Mouse (Mus musculus): ENCODE results near the gene Emx1.

Emx1 gene

DNA sequence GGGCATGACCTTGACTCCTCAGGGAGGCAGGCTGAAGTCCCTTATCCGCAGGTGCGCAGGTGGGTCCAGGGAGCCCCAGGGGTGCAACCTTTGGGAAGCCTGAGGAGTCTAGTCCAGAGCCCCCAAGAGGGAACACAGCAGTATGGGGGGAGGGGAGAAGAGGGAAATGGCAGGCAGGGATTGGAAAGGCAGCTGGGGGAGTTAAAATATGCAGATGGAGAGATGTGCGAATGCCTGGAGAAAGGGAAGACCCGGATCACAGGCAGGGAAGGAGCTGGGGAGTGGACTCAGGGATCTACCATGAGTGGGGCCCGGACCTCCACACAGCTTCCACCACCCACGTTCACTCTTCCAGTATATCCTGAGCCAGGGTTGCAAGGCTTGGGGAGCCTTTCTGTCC, 44.2 kb downstream of the Emx1 start:
- DNase-seq (ENCODE audit: low spot score), result no peak

DNA sequence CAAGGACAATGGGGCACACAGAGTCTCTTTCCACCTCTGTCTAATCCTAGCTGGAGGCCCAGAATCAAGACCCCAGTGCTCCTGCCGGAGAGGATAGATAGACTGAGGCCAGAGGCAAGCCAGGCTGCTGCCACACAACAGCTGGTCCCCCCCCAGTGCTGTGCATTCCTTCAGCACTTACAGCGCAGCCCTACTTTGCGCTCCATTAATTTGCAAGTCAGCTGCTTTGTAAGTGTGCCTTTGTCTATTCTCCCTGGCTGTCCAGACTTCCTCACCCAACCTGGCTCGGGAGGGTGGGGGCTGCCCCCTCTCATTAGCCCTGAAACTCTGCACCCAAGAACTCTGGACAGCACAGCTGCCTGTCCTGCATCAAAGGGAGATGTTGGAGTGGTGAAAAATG, 44.8 kb downstream of the Emx1 start:
- DNase-seq (ENCODE audit: low spot score), result no peak

DNA sequence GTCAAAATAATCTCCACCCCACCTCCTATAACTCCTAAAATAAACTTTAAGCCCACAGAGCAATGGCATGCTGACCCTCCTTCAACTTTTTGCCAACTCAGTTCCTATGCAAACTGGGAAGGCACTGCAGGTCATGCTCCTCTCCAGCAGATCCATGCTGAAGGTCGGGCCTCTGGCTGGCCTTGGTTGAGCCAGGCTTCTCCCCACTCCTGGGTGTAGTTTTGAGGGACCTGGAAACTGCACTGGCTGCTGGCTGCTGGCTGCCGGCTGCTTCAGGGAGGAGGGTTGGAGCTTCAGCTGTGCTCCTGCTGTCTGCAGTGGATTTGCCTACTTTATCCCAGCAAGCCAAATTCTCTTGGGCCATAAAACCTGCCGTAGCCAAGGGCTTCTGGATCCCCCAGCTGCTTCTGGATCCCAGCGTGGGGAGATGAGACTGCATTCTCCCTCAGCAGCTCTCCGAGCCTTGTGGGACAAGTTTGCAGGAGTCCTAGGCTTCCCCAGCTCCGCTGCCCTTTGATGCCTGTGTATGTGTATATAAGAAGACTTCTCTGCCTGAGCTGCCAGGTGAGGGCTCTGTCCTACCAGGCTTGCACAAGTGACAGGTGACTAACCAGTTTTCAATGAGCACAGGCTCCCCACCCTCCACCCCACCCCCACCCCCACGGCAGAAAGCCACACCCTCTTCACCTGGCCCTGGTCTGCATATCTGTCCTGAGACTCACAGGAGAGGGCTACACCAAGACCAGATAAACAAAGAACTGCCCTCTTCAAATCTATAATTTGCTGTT, 45.8 kb downstream of the Emx1 start:
- peak; percentile 53 for DNase-seq (ENCODE audit: low spot score)

DNA sequence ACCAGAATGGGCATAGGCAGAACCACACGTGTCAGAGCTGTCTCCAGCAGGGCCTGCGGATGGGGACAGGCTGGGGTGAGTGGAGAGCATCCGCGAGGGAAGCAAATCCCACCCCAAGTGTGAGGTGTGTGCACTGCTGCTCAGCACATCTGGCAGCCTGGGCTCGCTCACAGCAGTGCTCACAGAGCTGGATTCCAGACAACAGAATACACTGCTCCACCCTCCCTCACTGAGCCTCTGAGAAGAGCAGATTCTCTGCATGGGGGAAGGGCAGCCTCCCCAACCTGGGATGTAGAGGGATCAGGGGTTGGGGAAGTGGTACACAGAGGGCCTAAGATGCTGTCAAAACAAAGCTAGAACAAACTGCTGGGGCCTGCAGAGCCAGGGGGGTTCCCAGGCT, 47.6 kb downstream of the Emx1 start:
- DNase-seq (ENCODE audit: low spot score), result no peak

DNA sequence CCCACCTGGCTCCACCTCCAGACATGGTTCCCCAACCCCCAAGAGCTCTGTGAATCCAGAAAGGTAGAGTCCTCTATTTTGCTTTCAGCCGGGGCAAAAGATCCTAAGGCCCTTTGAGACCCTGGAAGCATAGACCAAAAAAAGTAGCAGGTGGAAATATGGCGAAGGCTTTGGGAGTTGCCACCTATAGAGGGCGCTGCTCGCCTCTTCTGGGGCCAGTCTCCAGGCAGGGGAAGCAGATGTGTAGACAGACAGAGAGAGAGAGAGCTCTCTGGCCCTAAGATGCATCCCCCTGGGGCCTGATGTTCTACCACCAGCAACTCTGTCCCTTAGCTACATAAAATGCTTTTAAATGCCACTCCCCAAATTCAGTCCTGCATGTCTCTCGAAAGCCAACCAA, 49.8 kb downstream of the Emx1 start:
- DNase-seq (ENCODE audit: low spot score), result peak; percentile 33

DNA sequence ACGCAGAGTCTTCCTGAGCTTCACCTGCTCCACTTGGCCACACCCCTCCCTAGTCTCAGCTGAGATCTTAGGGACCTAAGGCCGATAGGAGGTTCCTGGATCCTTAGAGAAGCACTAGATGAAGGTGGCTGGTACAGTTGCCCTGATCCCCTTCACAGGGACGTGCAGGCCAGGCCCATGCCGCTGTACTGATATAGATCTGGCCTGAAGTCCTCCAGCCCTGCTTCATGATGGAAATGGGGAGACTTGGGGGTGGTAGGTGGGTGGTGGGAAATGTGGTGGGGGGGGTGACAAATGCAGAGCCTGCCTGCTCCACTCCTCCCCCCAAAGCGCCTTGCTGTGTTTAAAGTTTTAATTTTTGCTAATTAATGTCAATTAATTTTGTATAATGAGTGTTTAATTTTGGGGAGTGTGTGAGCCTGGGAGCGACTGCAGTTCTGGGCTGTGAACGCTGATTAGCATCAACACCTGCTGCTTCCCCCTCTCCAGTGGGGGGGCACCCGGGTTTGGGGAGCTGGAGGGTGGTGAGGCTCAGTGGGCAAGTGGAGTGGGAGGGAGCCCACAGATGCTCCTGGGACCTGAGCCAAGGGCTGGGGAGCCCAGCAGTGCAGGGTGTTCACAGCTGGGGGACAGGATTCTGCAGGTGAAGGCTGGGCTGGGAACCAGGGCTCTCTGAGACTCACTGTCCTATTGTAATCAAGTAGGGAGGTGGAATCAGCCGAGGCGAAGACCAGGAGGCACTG, 50.5 kb downstream of the Emx1 start:
- no peak for DNase-seq (ENCODE audit: low spot score)

DNA sequence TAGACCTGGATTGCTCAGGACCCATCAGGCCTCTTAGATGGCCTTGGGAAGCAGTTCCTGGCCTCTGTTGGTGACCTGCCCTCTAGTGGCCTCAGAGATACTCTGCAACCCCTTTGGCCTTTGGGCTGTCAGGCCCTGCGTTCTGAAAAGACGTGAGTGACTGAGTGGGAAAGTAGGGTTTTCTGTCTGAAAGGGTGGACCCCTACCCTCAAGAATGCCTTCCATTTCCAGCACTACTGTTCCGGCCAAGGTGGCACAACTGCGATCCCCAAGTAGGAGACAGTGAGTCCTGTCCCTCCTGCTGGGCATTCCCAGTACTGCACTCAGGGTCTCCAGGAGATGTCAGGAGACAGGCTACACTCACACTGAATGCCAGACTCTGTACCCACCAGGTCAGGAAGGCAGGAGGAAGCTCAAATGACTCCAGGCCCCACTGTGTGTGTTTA, 51.8 kb downstream of the Emx1 start:
- DNase-seq (ENCODE audit: low spot score), result peak; percentile 78

DNA sequence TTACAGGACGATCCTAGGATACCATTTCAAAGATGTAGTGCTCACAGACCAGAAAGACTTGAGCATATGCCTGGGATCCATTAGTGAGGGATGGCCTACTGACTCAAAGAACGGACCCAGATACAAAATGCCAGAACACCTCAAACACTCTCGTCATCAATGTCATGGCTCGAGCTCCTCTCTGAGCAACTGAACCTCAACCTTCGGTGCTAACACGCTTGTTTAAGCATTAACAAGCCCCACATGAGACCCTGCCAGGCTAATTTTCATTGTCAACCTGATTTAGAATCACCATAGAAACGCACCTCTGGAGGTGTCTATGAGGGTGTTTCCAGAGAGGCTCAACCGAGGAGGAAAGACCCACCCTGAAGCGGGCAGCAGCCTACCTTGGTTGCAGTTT, 62.6 kb downstream of the Emx1 start:
- DNase-seq (ENCODE audit: low spot score), result no peak

DNA sequence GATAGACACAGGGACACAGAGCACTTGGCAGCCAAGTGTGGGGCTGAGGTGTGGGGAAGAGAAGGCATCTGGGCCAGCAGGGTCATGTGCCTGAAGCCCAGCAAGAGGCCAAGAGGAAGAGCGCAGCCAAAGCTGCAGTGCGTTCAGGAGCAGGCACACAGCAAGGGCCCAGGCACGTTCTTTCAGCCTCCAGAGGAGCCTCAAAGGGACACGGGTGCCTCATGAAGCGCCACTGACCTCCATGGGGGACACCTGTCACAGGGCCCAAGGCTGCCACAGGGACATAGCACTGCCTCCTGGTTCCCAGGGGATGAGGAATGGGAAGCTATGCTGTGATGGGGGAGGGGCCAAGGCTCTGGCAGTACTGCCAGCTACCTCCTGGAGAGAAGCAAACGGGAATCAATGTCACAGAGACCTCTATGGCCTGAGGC, 63.6 kb downstream of the Emx1 start:
- peak; percentile 27 for DNase-seq (ENCODE audit: low spot score)

DNA sequence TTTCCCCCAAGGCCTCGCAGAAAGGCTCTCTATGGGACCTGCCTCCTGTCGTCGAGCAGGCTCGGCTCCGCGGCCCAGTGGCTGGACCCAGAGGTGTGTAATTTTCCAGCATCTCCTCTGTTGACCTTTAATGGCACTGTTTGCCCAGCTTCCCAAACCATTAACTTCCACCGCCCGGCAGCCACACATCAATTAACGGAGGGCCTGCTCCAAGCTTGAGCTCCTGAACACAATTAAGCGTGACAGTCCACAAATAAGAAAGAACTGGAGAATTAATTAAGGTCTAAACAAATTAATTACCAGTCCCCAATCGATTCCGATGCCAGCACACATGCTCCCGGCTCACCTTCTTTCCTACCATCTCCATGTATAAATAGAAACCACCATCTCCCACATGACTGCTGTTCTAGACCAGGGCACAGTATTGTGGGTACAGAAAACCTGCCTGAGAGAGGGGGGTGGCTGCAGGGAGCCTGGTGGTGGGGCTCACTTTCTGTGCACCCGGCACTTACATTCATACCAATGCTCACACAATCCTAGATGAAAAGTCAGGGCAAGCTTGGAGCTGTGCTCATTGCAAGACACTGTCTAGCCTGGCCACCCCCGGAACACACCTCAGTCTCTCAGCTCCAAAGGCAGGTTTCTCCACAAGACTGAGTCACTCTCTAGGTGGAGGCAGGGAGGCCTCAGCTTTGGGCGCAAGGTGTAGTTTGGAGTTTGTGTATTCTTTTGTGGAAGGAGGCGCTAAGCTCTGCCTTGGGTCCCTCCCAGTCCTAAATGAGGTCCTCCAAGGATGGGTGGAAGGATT, 65.2 kb downstream of the Emx1 start:
- peak; percentile 2 for DNase-seq (ENCODE audit: low spot score)

DNA sequence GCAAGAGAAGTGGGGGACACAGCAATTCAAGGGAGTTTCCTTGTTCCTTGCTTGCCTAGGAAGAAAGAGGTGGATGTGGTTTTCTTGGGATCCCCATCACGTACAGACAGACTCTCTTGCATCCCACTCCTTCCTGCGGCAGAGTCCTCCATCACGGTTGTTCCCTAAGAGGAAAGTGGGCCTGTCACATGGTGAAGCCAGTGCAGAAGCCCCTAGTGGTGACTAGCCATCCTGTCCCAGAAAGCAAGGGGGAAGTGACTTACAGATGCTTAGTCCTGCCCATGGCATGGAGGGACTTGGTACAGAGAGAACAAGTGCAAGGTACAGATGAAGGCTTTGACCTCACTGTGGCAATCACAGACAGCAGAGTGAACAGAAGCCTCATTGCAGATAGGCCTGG, 66.0 kb downstream of the Emx1 start:
- DNase-seq (ENCODE audit: low spot score), result peak; percentile 14

Measured in ovary, postnatal 36 days (tissue).